Mouse (Mus musculus) MEL (cell line): ENCODE data around the gene Clec12a. TPM values are rescaled to one million over a fixed set of nuclear protein-coding genes. Genes with fewer than 3 reads are reported as not detected.

Source experiments
- DNase-seq: peaks from one replicate; pipeline ENCODE4 v3.0.0; 2011; ENCODE audit warnings: low read depth, low spot score
- H3K27ac ChIP-seq: 2 replicates; pipeline ENCODE4 v1.5.1; 2012; ENCODE audit warnings: low read depth, mild to moderate bottlenecking, control low read depth, low read length, moderate library complexity; ENCODE audit not compliant: control insufficient read depth
- H3K27me3 ChIP-seq, 2 experiments: fragments of 150-350 bp in 1 of 2; sonication (generic) in 1 of 2; 2 replicates each; pipeline ENCODE4 v1.6.1; 2012; ENCODE audit warnings: low read length in 2 of 2, mild to moderate bottlenecking in 2 of 2, improper control_type of control experiment in 1 of 2, moderate library complexity in 1 of 2; ENCODE audit not compliant: insufficient read depth in 2 of 2, control insufficient read depth in 1 of 2
- H3K36me3 ChIP-seq, 2 experiments: 2 replicates each; pipeline ENCODE4 v1.6.1; 2012 to 2014; ENCODE audit warnings: low read length in 2 of 2, improper control_type of control experiment in 1 of 2, inconsistent platforms in 1 of 2, mild to moderate bottlenecking in 1 of 2; ENCODE audit not compliant: insufficient read depth in 2 of 2, control insufficient read depth in 1 of 2
- H3K4me1 ChIP-seq, 2 experiments: fragments of 150-350 bp in 1 of 2; sonication (generic) in 1 of 2; 2 replicates each; pipeline ENCODE4 v1.6.1; 2012; ENCODE audit warnings: low read length in 2 of 2, improper control_type of control experiment in 1 of 2, mild to moderate bottlenecking in 1 of 2; ENCODE audit not compliant: insufficient read depth in 2 of 2, control insufficient read depth in 1 of 2
- H3K4me3 ChIP-seq, 2 experiments: fragments of 150-350 bp in 1 of 2; sonication (generic) in 1 of 2; 2 replicates each; pipeline ENCODE4 v1.5.1; 2012; ENCODE audit warnings: low read depth in 2 of 2, low read length in 2 of 2, mild to moderate bottlenecking in 2 of 2, moderate library complexity in 2 of 2, control low read depth in 1 of 2, improper control_type of control experiment in 1 of 2; ENCODE audit not compliant: control insufficient read depth in 1 of 2, insufficient read depth in 1 of 2
- H3K79me2 ChIP-seq: 2 replicates; pipeline ENCODE4 v1.6.1; 2012; ENCODE audit warnings: mild to moderate bottlenecking, low read length, moderate library complexity; ENCODE audit not compliant: control insufficient read depth, poor library complexity, insufficient read depth
- H3K9ac ChIP-seq: 2 replicates; pipeline ENCODE4 v1.6.1; 2012; ENCODE audit warnings: low read depth, mild to moderate bottlenecking, control low read depth, low read length, moderate library complexity; ENCODE audit not compliant: control insufficient read depth, poor library complexity, severe bottlenecking
- H3K9me3 ChIP-seq: fragments of 150-350 bp; sonication (generic); replicated peaks from 2 replicates; pipeline ENCODE4 v1.6.1; 2012; ENCODE audit warnings: mild to moderate bottlenecking, low read length, improper control_type of control experiment, moderate library complexity; ENCODE audit not compliant: insufficient read depth
- BHLHE40 ChIP-seq: IDR thresholded peaks from 2 replicates; pipeline ENCODE4 v1.6.1; 2012; ENCODE audit warnings: low read depth, mild to moderate bottlenecking, inconsistent platforms, low read length, improper control_type of control experiment, borderline replicate concordance
- CHD2 ChIP-seq: IDR thresholded peaks from 2 replicates; pipeline ENCODE4 v1.6.1; 2011; ENCODE audit warnings: low read length, improper control_type of control experiment
- E2F4 ChIP-seq: IDR thresholded peaks from 2 replicates; pipeline ENCODE4 v1.6.1; 2011; ENCODE audit warnings: low read depth, low read length, improper control_type of control experiment, borderline replicate concordance
- EP300 ChIP-seq, 2 experiments: IDR thresholded peaks; 2 replicates each; pipeline ENCODE4 v1.6.1; 2011; ENCODE audit warnings: improper control_type of control experiment in 2 of 2, low read length in 2 of 2, low read depth in 1 of 2, mild to moderate bottlenecking in 1 of 2
- ETS1 ChIP-seq: IDR thresholded peaks from 2 replicates; pipeline ENCODE4 v1.6.1; 2012; ENCODE audit warnings: low read depth, mild to moderate bottlenecking, inconsistent platforms, low read length, improper control_type of control experiment, moderate library complexity
- GATA1 ChIP-seq: IDR thresholded peaks from 2 replicates; pipeline ENCODE4 v1.6.1; 2011; ENCODE audit warnings: low read depth, low read length, improper control_type of control experiment
- HCFC1 ChIP-seq: IDR thresholded peaks from 2 replicates; pipeline ENCODE4 v1.6.1; 2012; ENCODE audit warnings: low read depth, mild to moderate bottlenecking, inconsistent platforms, low read length, improper control_type of control experiment, moderate library complexity
- JUND ChIP-seq: IDR thresholded peaks from 2 replicates; pipeline ENCODE4 v1.6.1; 2011; ENCODE audit warnings: low read depth, mild to moderate bottlenecking, improper control_type of control experiment, low read length
- MAX ChIP-seq: IDR thresholded peaks from 2 replicates; pipeline ENCODE4 v1.6.1; 2011; ENCODE audit warnings: low read length, improper control_type of control experiment
- MAZ ChIP-seq: IDR thresholded peaks from 2 replicates; pipeline ENCODE4 v1.6.1; 2012; ENCODE audit warnings: low read depth, mild to moderate bottlenecking, inconsistent platforms, low read length, improper control_type of control experiment
- MXI1 ChIP-seq: IDR thresholded peaks from 2 replicates; pipeline ENCODE4 v1.6.1; 2011; ENCODE audit warnings: mild to moderate bottlenecking, low read depth, low read length, improper control_type of control experiment
- MYB ChIP-seq: IDR thresholded peaks from 2 replicates; pipeline ENCODE4 v1.6.1; 2011; ENCODE audit warnings: mild to moderate bottlenecking, low read depth, low read length, improper control_type of control experiment
- NRF1 ChIP-seq: IDR thresholded peaks from 2 replicates; pipeline ENCODE4 v1.6.1; 2014; ENCODE audit warnings: low read depth, mild to moderate bottlenecking, inconsistent platforms, low read length, improper control_type of control experiment, moderate library complexity; ENCODE audit not compliant: poor library complexity, insufficient read depth, severe bottlenecking
- RAD21 ChIP-seq: IDR thresholded peaks from 2 replicates; pipeline ENCODE4 v1.6.1; 2011; ENCODE audit warnings: mild to moderate bottlenecking, low read depth, low read length, improper control_type of control experiment
- SIN3A ChIP-seq: IDR thresholded peaks from 2 replicates; pipeline ENCODE4 v1.6.1; 2012; ENCODE audit warnings: low read length, improper control_type of control experiment, inconsistent platforms
- TCF12 ChIP-seq: IDR thresholded peaks from 2 replicates; pipeline ENCODE4 v1.6.1; 2014; ENCODE audit warnings: low read depth, mild to moderate bottlenecking, inconsistent platforms, low read length, improper control_type of control experiment, moderate library complexity
- UBTF ChIP-seq: IDR thresholded peaks from 2 replicates; pipeline ENCODE4 v1.6.1; 2012; ENCODE audit warnings: low read depth, mild to moderate bottlenecking, inconsistent platforms, low read length, improper control_type of control experiment, moderate library complexity, borderline replicate concordance; ENCODE audit not compliant: insufficient read depth
- USF1 ChIP-seq: IDR thresholded peaks from 2 replicates; pipeline ENCODE4 v1.6.1; 2014; ENCODE audit warnings: low read depth, mild to moderate bottlenecking, inconsistent platforms, low read length, improper control_type of control experiment, moderate library complexity
- ZKSCAN1 ChIP-seq: IDR thresholded peaks from 2 replicates; pipeline ENCODE4 v1.6.1; 2012; ENCODE audit warnings: low read depth, mild to moderate bottlenecking, inconsistent platforms, low read length, improper control_type of control experiment, moderate library complexity
- ZMIZ1 ChIP-seq: IDR thresholded peaks from 2 replicates; pipeline ENCODE4 v1.6.1; 2012; ENCODE audit warnings: low read depth, mild to moderate bottlenecking, inconsistent platforms, low read length, improper control_type of control experiment, moderate library complexity
- polyA plus RNA-seq, 2 experiments: library from polyadenylated mRNA; stranded (reverse) in 1 of 2; unstranded in 1 of 2; fragments of >175 nt in 1 of 2; fragments of >200 nt in 1 of 2; gene quantifications; 2 replicates each; pipeline versions ENCODE4 v1.2.1 to v1.2.4; 2012; ENCODE audit warnings: low replicate concordance in 2 of 2, low read depth in 1 of 2; ENCODE audit not compliant: insufficient read length in 2 of 2, insufficient read depth in 1 of 2, missing spikeins in 1 of 2
- total RNA-seq: library from RNA; depleted of rRNA; stranded (reverse); fragments of 300-350 nt; gene quantifications from 2 replicates; pipeline ENCODE4 v1.2.3, GENCODE M21; 2012

Clec12a gene
- total and polyA plus RNA-seq, 3 experiments = not detected

DNA sequence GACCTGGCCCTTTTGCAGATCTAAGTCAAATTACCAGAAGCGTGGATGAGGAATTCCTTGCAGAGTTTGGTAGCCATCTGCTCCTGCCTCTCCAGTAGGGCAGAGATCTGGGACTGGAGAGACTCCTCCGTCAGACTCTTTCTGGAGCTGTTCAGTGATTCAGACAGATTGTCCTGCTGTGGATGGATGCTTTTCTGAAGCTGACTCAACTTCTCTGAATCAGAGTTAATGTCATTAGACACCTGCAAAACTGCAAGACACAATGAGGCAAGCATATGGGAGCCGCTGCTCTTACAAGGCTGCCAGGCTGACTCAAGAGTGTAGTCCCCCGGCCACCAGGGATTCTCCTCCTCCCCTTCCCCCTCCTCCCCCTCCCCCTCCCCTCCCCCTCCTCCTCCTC, 38.0 kb downstream of the Clec12a start:
- no peak for DNase-seq
- no peak overlapping the region for H3K27ac ChIP-seq
- H3K9ac ChIP-seq = no peak overlapping the region
- H3K4me3 ChIP-seq = no peak overlapping the region
- H3K9me3 ChIP-seq = no peaks in the 10 kb centered on the region
- H3K4me1 ChIP-seq = no peaks in the 10 kb centered on the region
- no peaks in the 10 kb centered on the region for H3K79me2 ChIP-seq
- TF ChIP-seq MAZ (no peak), MXI1 (no peak), BHLHE40 (no peak), SIN3A (no peak), ETS1 (no peak), MYB (no peak), TCF12 (no peak), HCFC1 (no peak), EP300 (IDR thresholded peaks at IDR 0.05; ENCODE audit: low read depth in 1 of 2, low read length in 2 of 2) (no peak), E2F4 (no peak), UBTF (no peak), RAD21 (no peak), NRF1 (no peak), JUND (no peak)
- no peaks in the 10 kb centered on the region for H3K36me3 ChIP-seq
- H3K27me3 ChIP-seq = no peaks in the 10 kb centered on the region; a peak in 1 of 4 replicates

DNA sequence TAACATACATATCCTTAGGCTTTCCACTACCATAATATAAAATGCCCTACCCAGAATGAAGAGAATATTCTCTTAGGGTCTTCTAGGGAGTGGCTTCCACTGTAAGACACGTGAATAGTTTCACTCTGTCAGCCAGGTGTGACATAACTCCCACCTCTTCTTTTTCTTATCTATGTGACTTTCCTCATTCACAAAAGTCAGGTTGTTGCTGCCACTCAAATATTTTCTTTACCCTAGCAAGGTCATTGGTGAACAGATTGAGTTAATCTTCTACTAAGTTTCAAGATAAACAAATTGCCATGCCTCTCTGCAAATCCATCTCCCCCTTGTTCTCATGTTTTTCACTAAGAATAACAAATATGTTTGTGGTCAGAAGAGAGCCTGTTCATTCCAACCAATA, 39.2 kb downstream of the Clec12a start:
- H3K9me3 ChIP-seq = no peaks in the 10 kb centered on the region
- H3K27ac ChIP-seq = no peak overlapping the region
- H3K4me3 ChIP-seq = no peak overlapping the region
- no peak overlapping the region for H3K9ac ChIP-seq
- no peaks in the 10 kb centered on the region for H3K36me3 ChIP-seq
- no peaks in the 10 kb centered on the region for H3K4me1 ChIP-seq
- no peak for TF ChIP-seq GATA1
- TF ChIP-seq CHD2 = no peak
- TF ChIP-seq, all 39 proteins: peak for 0
- no peak for DNase-seq
- Histone ChIP-seq H3K27me3 (no peaks in the 10 kb centered on the region; a peak in 1 of 4 replicates), H3K79me2 (no peaks in the 10 kb centered on the region)

DNA sequence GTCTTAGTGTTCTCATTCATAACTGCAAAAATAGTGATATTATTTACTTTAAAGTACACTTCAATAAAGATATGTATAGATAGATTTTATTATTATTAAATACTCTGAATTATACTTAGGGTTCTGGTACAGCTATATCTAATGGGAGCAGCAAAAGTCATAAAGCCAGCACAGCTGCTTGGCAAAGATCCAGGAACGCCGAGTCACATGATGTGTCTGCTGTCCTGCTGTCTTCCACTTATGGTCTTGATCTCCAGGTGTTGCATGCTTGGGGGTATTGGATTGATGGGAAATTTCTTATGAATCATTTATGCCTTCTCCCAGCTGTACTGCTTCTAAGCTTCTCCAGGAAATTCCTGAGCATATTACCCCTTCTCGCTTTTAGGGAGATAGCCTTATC, 41.0 kb downstream of the Clec12a start:
- H3K36me3 ChIP-seq = no peaks in the 10 kb centered on the region
- TF ChIP-seq USF1 (peak; percentile 48; the same call in 1 of the 2 replicates), ZMIZ1 (no peak), ZKSCAN1 (no peak), MAX (no peak)
- no peaks in the 10 kb centered on the region; a peak in 1 of 4 replicates for H3K27me3 ChIP-seq

More for the DNA sequence above, 41.0 kb downstream of the Clec12a start:
- no peaks in the 10 kb centered on the region for H3K9me3 ChIP-seq
- no peak for DNase-seq
- no peak overlapping the region for H3K27ac ChIP-seq
- no peaks in the 10 kb centered on the region for H3K79me2 ChIP-seq
- no peak overlapping the region for H3K9ac ChIP-seq
- H3K4me1 ChIP-seq = no peaks in the 10 kb centered on the region
- H3K4me3 ChIP-seq = no peak overlapping the region
